ENCODE assay signal across 29 mouse cellular contexts in genomic region chrX:98870541-98870940, GRCm38 (mm10). TPM values are rescaled to one million over a fixed set of nuclear protein-coding genes. Genes with fewer than 3 reads are reported as not detected.
A peak's percentile ranks its signal among the peaks of the same experiment; 100 is the strongest.
DNase-seq lines count a peak whose midpoint lies in the region; ATAC-seq and TF ChIP-seq lines count a peak whose summit lies in the region.
"Had no signal": no experiment of that assay in that cellular context is flagged by ENCODE, and none has a peak within 500 bp of the region (broad histone marks: within the 10 kb centered on the region; RNA-seq: fewer than 3 reads in every experiment).

No protein-coding gene starts in this region.

- no peak overlapping the region for H3K27ac ChIP-seq in forebrain, postnatal 0 days (ENCODE audit: low read depth, low read length)
- H3K27ac ChIP-seq: forebrain, embryonic 13.5 days; heart, adult 2 months; heart, embryonic 13.5 days; hindbrain, embryonic 14.5 days; limb, embryonic 10.5 days; limb, embryonic 15.5 days; liver, embryonic 14.5 days; lung, embryonic 15.5 days; midbrain, embryonic 13.5 days; neural tube, embryonic 13.5 days had no signal

- peak; percentile 81 for ATAC-seq in granulocyte monocyte progenitor cell, adult 5-6 weeks (replicated peaks; ENCODE audit: poor library complexity, severe bottlenecking)
- no peak for ATAC-seq in forebrain, postnatal 0 days
- ATAC-seq: forebrain, embryonic 13.5 days; intestine, postnatal 0 days; midbrain, embryonic 13.5 days had no signal

- no peak overlapping the region for H3K4me3 ChIP-seq in lung, adult 2 months (replicated peaks; ENCODE audit: extremely low read depth, low read depth, low read length)
- no peak overlapping the region for H3K4me3 ChIP-seq in forebrain, postnatal 0 days (ENCODE audit: low read depth, low read length)
- H3K4me3 ChIP-seq: forebrain, embryonic 13.5 days; heart, adult 2 months; heart, embryonic 13.5 days; limb, embryonic 10.5 days; limb, embryonic 15.5 days; lung, embryonic 15.5 days; midbrain, embryonic 13.5 days; neural tube, embryonic 13.5 days had no signal

- H3K9ac ChIP-seq in forebrain, postnatal 0 days = no peak overlapping the region
- H3K9ac ChIP-seq: forebrain, embryonic 13.5 days; heart, embryonic 13.5 days; hindbrain, embryonic 14.5 days; limb, embryonic 15.5 days; liver, embryonic 14.5 days; lung, embryonic 15.5 days; midbrain, embryonic 13.5 days; neural tube, embryonic 13.5 days had no signal

- H3K9me3 ChIP-seq in forebrain, postnatal 0 days (ENCODE audit: low read length) = no peaks in the 10 kb centered on the region
- H3K9me3 ChIP-seq: forebrain, embryonic 13.5 days; G1E; heart, embryonic 13.5 days; limb, embryonic 10.5 days; limb, embryonic 15.5 days; lung, embryonic 15.5 days; midbrain, embryonic 13.5 days; neural tube, embryonic 13.5 days had no signal

- no peak for TF ChIP-seq CTCF in lung, adult 2 months (IDR thresholded peaks at IDR 0.05; ENCODE audit: insufficient read depth, low read length)
- no peak for TF ChIP-seq CTCF in forebrain, postnatal 0 days (IDR thresholded peaks at IDR 0.05; ENCODE audit: low read depth)

- no peak for TF ChIP-seq POLR2A in lung, adult 2 months (IDR thresholded peaks at IDR 0.05; ENCODE audit: borderline replicate concordance, extremely low read depth, low read depth, low read length)

- H3K4me2 ChIP-seq in forebrain, postnatal 0 days (ENCODE audit: low read depth) = no peak overlapping the region
- H3K4me2 ChIP-seq: forebrain, embryonic 13.5 days; heart, embryonic 13.5 days; hindbrain, embryonic 14.5 days; limb, embryonic 15.5 days; lung, embryonic 15.5 days; midbrain, embryonic 13.5 days; neural tube, embryonic 13.5 days had no signal

- H3K36me3 ChIP-seq in forebrain, postnatal 0 days (ENCODE audit: insufficient read depth) = no peaks in the 10 kb centered on the region
- H3K36me3 ChIP-seq: G1E; heart, embryonic 13.5 days; limb, embryonic 10.5 days; limb, embryonic 15.5 days; lung, embryonic 15.5 days; midbrain, embryonic 13.5 days; neural tube, embryonic 13.5 days had no signal

- DNase-seq in heart, adult 11 months = peak; percentile 89
- no peak for DNase-seq in heart, postnatal 36 days
- DNase-seq in lung, postnatal 25 days (ENCODE audit: low spot score) = peak; percentile 29
- DNase-seq in lung, adult 2 months = no peak
- DNase-seq in forebrain, postnatal 0 days = no peak
- DNase-seq in gastrocnemius, adult 8-10 months (ENCODE audit: low spot score in 2 of 2) = no peak
- DNase-seq: adrenal gland, postnatal 25 days; cerebellum, adult 2 months; cerebellum, postnatal 25 days; gastrocnemius, postnatal 25 days; heart, postnatal 4 days; kidney, adult 9 months; kidney, postnatal 10 days; layer of hippocampus, adult 9-11 months; right cerebral cortex, postnatal 4 days; thymus, adult 2 months had no signal

- WGBS in lung, adult 2 months = 37% methylated on average over 1 of the region's 1 CpGs
- WGBS in forebrain, postnatal 0 days = 63% methylated on average over 1 of the region's 1 CpGs

- H3K4me1 ChIP-seq in lung, adult 2 months (ENCODE audit: control insufficient read depth, insufficient read depth, low read length) = peaks cover 7% of the 10 kb centered on the region
- H3K4me1 ChIP-seq in forebrain, postnatal 0 days (ENCODE audit: insufficient read depth) = no peaks in the 10 kb centered on the region
- H3K4me1 ChIP-seq: heart, embryonic 13.5 days; limb, embryonic 10.5 days; limb, embryonic 15.5 days; lung, embryonic 15.5 days; midbrain, embryonic 13.5 days; neural tube, embryonic 13.5 days had no signal

- no peaks in the 10 kb centered on the region for H3K27me3 ChIP-seq in forebrain, postnatal 0 days (ENCODE audit: insufficient read depth, low read length)
- H3K27me3 ChIP-seq: forebrain, embryonic 13.5 days; heart, embryonic 13.5 days had no signal

- intact Hi-C loops in heart, postnatal 36 days (cut with DNase I) = no loop called here

RNA-seq across cellular contexts. Expression of gene Ophn1, which starts 20.3 kb away (rescaled TPM):
- 1 to 10 TPM; 7.2 to 8.8 TPM for total RNA-seq in heart, postnatal 36 days (2021)
- 6.0 and 10.6 TPM in 2 replicates for polyA plus RNA-seq in lung, adult 2 months (2012; rRNA removed)
- total RNA-seq in granulocyte monocyte progenitor cell, adult 5-6 weeks (2014; fragmentation: Nextera tagmentation) = 2.1 and 2.9 TPM in 2 replicates
- 1.6 and 2.8 TPM in 2 replicates for total RNA-seq in granulocyte monocyte progenitor cell, adult 5-6 weeks (2017)
- 42.1 and 46.5 TPM in 2 replicates for total RNA-seq in forebrain, postnatal 0 days (2014; rRNA removed)
- 16.9 and 26.8 TPM in 2 replicates for polyA plus RNA-seq in forebrain, postnatal 0 days (2015; fragmentation: Nextera tagmentation; extraction: Ambion mirVana)
- total RNA-seq in gastrocnemius, adult 8-10 months (2022) = 1 to 10 TPM; 2.1 to 5.8 (median 3.6) TPM
- polyA plus RNA-seq: G1E had no signal

Comparison
In these comparisons a context has a peak if more than half of its experiments do, and no peak if none do; other contexts are left out.
1. DNase-seq: peak in heart, adult 11 months (single experiment) and lung, postnatal 25 days (single experiment); none in heart, postnatal 36 days (0 of 2), lung, adult 2 months (single experiment), forebrain, postnatal 0 days (single experiment) and gastrocnemius, adult 8-10 months (0 of 2).